Mouse (Mus musculus) megakaryocyte, embryonic 14.5 days (primary cell): Measurements from ENCODE around the gene Mrvi1.

Experiments
- FLI1 ChIP-seq: IDR thresholded peaks from 2 replicates; pipeline ENCODE4 v1.6.1; 2012; ENCODE audit warnings: low read length, inconsistent platforms, mixed read lengths
- GATA1 ChIP-seq: IDR thresholded peaks from 3 replicates; pipeline ENCODE4 v1.6.1; 2012; ENCODE audit warnings: mixed read lengths, low read length, inconsistent platforms, borderline replicate concordance

DNA sequence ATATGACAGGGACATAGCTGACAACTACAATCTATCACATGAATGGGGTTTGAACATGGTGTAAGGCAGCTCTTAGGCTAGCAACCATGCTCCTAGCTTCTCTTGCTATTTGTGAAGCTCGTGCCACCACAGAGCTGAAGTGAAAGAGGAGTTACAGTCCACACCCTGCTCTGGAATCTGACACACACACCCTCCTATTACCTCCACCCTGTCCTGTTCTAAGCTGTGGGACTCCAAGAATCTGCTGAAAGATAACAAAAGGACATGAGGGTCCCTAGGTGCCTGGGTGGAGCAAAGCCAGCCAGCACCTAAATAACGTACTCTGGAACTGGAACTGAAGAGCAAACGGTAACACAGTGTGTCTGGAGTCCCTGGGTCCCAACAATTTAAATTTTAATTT, 67.7 kb downstream of the Mrvi1 start:
- TF ChIP-seq GATA1 (no peak), FLI1 (no peak)
